Mouse (Mus musculus) right cerebral cortex, postnatal 10 days (tissue): Measurements from ENCODE around the gene Dlg2.

Experiments used
- DNase-seq, 2 experiments: peaks; one replicate each; pipeline ENCODE4 v3.0.0; 2021; ENCODE audit warnings: low spot score in 2 of 2

The Dlg2 gene

GRCm38 (mm10) chr7:91440326-91440725, 963.9 kb downstream of the Dlg2 start:
- DNase-seq, result no peak

GRCm38 (mm10) chr7:91442447-91443376, 966.2 kb downstream of the Dlg2 start:
- peak; percentile 60 to 86 for DNase-seq

- DNase-seq, result no peak
Measured at GRCm38 (mm10) chr7:91443377-91443714, 966.9 kb downstream of the Dlg2 start.

DNA sequence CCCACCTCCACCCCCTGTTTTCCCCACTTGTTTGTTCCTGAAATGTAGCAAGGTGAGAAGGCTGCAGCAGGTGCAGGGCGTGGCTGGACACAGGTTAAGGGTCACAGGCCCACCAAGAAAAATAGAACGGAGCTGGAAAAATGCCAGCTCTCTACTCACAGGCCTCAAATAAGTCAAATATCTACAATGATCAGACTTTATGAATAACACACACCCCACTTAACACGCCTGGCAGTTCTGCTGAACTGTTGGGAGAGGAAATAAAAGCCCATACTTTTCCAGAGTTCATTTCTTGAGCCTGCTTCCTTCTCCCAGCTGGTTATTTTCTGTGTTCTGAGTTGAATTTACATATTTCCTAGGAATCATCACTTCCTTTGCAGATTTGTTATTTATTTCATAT, 967.4 kb downstream of the Dlg2 start:
- no peak for DNase-seq

DNA sequence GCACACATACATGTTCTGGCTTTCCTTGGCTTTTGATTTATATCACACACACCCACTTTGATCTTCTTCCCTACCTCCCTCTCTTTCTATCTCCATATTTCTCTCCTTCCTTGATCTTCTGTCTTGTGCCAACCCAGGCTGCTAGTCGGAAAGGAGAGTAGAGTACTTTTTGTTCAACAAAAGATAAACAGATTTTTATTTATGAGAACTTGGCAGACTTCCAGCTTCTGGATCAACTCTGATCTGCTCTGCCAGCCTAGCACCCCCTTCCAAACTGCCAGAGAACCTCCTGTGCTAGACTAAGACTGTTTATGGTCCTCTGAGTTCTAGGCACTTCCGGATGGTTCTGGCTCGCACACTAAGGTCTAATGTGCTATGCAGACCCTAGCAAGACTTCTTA, 968.3 kb downstream of the Dlg2 start:
- no peak for DNase-seq

GRCm38 (mm10) chr7:91456796-91457195, 980.3 kb downstream of the Dlg2 start:
- DNase-seq, result no peak

DNA sequence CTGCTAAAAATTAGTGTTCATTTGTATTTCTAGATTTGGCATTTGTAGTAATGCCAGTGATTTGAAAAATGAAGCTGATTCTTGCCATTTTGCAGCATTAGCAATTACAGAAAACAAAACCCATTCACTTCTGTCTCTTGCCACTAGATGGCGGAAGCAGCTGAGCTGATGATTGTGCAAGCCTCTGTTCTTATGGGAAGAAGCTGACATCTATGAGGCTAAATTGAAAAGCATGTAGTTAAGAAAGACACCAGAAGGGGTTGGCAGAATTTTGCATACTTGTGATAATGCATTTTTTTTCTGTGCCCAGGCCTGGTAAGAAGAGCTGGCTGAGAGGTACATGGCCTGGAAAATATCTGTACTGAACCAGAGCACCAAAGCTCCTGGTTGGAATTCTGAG, 980.7 kb downstream of the Dlg2 start:
- DNase-seq, result peak; percentile 84 to 85

DNA sequence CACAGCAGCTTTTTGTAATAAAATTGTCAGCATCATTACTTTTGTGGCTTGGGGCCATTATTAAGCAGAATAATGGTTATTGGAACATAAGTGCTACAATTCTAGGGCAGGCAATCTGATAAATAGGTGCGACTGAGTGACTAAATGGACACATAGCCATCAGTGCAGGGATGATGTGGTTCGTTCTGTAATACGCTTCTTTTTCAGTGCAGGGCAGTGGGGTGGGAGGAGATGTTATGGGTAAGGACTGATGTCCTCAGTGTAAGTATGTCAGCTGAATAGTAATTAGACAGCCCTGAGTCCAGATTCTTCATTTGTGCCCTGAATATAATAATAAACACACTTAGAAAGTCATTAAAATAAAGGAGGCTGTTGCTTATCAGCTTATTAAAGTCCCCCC, 984.9 kb downstream of the Dlg2 start:
- DNase-seq, result no peak

DNA sequence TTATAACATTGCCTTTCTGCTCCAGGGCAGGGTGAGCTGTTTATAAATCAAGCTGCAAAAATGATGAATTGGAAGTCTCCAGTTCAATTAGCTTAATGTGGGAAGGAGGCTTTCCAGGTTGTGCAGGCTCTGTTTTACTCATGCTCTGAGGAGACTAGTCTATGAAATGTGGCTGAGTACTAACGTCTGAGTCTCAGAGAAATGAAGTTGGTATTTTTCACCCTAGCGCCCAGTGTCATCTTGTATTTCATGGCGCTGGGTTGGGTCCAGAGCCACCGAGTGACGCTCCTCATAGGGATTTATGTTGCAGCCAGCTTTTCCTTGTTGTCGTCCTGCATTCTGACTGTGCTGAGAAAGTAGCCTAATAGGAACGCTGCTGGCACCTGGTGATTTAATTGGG, 986.8 kb downstream of the Dlg2 start:
- no peak for DNase-seq

DNA sequence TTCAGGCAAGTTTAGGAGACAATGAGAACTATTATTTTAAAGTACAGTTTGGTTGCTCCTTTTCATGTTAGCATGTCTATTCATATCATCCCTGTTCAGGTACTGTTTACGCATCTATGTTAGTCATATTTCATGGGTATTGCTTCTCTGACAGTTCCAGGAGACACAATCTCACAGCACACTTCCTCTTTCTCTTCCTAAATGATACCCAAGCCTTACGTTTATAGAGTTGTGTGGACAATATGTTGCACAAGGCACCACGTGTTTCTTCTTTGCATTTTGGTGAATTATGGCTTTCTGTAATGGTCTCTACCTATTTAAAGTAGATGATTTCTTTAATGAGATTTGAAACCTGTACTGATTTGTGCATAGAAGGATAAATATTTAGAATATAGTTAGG, 990.6 kb downstream of the Dlg2 start:
- no peak for DNase-seq

DNA sequence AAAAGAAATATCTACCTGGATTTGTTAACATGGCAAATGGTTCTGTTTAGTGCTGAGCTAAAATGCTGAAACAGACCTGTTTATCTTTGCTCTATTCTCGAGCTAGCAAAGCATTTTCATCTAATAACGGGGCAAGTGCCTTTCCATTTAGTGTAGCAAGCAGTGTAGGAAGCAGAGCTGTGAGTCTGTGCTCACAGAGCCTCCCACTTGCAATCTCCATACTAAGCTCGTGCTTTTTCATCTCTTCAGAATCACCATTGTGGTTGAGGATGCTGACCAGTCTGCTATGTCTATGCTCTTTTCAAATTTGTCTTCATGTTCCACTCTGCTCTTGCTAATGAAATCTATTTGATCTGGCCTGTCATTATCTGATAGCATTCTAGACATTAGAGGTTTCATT, 1002.7 kb downstream of the Dlg2 start:
- DNase-seq, result no peak

DNA sequence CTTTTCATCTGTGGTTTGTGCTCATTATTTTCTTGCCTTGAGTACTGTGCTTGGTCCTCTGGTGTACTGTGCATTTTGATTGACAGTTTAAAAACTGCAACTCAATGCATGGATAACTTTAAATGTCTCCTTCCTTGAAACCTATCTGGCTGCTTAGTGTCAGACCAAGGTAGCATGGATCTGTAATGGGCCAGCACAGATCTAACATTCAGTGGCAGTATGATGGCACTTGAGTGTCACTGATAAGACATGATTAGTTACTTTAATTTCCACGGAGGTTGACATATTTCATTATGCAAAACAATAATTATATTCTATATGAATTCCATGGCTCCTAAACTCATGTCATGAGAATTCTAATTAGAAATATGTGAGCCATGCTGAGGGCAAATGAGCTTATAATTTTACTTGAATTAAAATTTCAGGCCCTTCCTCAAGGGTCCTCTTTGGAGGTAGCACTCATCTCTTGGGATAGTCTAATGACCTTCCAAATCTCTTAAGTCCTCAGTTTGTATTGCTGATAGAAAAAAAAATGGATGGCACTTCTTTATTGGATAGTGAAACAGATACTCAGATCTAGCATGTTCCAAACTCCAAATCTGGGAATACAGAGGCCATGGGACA, 1005.2 kb downstream of the Dlg2 start:
- no peak for DNase-seq

GRCm38 (mm10) chr7:91493234-91493633, 1016.8 kb downstream of the Dlg2 start:
- no peak for DNase-seq

DNA sequence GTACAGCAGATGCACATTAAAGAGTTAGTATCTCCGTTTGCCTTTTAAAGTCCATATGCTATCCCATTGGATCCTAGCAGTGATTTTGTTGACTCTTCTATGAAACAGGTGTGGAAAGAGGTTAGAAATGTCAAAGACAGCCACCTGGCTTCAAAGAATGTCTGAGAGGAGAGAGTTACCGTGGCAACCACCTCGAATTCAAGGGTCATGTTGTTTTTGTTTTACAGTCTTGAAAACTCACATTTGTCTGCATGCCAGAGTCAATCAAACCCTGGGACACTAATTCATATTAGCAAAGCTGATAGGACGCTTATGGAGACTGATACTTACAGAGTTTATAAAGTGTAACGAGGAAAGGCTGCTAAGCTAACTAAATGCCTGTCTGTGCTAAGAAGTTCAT, 1019.1 kb downstream of the Dlg2 start:
- DNase-seq, result no peak

- DNase-seq, result no peak
Measured at GRCm38 (mm10) chr7:91511119-91511518, 1034.6 kb downstream of the Dlg2 start.

- DNase-seq, result peak; percentile 41 to 43
Measured at GRCm38 (mm10) chr7:91514445-91514844, 1038.0 kb downstream of the Dlg2 start.

- DNase-seq, result no peak
Measured at GRCm38 (mm10) chr7:91516225-91516624, 1039.8 kb downstream of the Dlg2 start.

- no peak for DNase-seq
Measured at GRCm38 (mm10) chr7:91525859-91526258, 1049.4 kb downstream of the Dlg2 start.

DNA sequence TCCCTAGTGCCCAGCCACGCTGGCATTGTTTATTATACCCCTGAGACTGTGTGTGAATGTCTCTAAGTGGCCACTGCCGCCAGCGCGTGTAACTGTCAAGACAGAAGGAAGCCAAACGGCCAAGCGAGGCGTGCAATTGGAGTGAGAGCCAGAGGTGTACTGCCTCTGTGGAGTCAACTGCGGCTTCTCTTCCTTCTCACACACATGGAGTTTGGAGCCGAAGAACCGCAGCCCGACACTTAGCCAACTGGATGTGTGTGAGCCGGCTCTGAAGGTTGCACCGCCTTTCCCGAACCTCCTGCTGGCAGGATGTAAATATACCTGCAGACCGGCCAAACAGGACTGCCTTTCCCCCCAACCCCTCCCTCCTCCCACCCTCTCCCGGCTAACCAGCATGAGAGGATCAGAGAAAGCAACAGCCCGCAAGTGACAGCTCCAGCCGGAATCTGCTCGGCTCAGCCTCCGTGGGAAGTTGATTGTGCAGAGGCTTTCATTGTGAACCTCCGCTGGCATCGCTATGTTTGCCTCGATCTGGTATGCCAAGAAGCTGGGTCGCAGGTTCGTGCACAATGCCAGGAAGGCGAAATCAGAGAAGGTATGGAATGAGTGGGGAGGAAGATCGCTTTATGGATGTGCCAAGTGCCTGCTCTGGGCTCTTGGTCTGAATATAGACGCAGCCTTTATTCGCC, 1066.3 kb downstream of the Dlg2 start:
- peak; percentile 48 to 49 for DNase-seq

- no peak for DNase-seq
Measured at GRCm38 (mm10) chr7:91543286-91543650, 1066.8 kb downstream of the Dlg2 start.

DNA sequence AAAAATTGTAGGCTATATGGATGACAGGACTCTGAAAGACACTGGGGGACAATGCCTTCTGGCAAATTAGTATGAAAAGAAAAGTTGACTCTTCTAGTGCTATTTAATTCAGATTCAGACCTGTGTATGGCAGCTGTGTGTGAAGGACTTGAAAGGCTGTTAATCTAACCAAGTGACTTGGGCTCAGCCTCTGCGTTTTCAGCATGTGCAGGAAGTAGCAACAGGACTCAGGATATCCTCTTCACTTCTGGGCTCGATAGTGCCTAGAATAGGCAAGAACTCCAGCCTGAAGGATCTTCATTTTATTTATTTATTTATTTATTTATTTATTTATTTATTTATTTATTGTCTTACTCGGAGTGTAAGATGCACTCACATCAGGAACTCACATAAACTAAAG, 1068.1 kb downstream of the Dlg2 start:
- DNase-seq, result no peak

DNA sequence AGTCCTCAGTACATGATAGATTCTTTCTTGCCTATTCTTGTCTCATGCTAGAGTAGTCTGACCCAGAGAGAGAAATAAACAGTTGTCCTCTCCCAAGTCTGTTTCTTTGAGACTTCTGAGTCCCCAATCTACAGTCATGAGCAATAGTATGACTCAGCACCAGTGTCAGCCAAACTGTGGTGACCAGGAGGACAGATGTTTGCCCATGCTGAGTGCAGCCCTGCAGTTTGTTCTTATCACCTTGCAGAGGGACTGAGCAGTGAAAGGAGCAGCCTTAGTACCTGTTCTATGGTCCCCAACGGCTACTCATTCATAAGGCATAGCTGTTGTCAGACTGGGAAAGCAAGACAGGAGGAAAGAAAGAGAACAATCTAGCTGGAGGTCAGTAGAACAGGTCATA, 1072.3 kb downstream of the Dlg2 start:
- no peak for DNase-seq

- DNase-seq, result no peak
Measured at GRCm38 (mm10) chr7:91557582-91557981, 1081.1 kb downstream of the Dlg2 start.
